Comparison of ENCODE assay signal across 7 mouse cellular contexts in genomic region chr9:57517113-57517512, GRCm38 (mm10). TPM values are rescaled to one million over a fixed set of nuclear protein-coding genes. Genes with fewer than 3 reads are reported as not detected.
A peak's percentile ranks its signal among the peaks of the same experiment; 100 is the strongest.
DNase-seq lines count a peak whose midpoint lies in the region; ATAC-seq and TF ChIP-seq lines count a peak whose summit lies in the region.

No protein-coding gene starts in this region.

- H3K27me3 ChIP-seq in liver, adult 2 months (ENCODE audit: control insufficient read depth, insufficient read depth, low read length) = no peaks in the 10 kb centered on the region
- peaks cover 22% of the 10 kb centered on the region for H3K27me3 ChIP-seq in liver, embryonic 12.5 days (replicated peaks)
- no peaks in the 10 kb centered on the region for H3K27me3 ChIP-seq in Patski
- no peaks in the 10 kb centered on the region for H3K27me3 ChIP-seq in limb, embryonic 14.5 days (ENCODE audit: control insufficient read depth, insufficient read depth, low read length)

- 7% methylated on average over 3 of the region's 3 CpGs for WGBS in liver, adult 2 months
- WGBS in liver, embryonic 12.5 days (ENCODE audit: insufficient replicate concordance) = 11% methylated on average over 3 of the region's 3 CpGs
- WGBS in limb, embryonic 14.5 days = 16% methylated on average over 3 of the region's 3 CpGs

- no peak for TF ChIP-seq POLR2A in liver, adult 2 months (IDR thresholded peaks at IDR 0.05; ENCODE audit: extremely low read depth, insufficient read depth, low read length)
- TF ChIP-seq POLR2A in limb, embryonic 14.5 days (IDR thresholded peaks at IDR 0.05; ENCODE audit: borderline replicate concordance, extremely low read depth, insufficient read depth, insufficient read length) = no peak

- POLR2A ChIA-PET in Patski (lab: Charles Lee) = interaction anchor here (0.6 kb wide), 1 partner anchor 229 kb away, joined by 3 read pairs; no protein-coding TSS in a partner anchor

- H3K9me3 ChIP-seq in liver, embryonic 12.5 days (replicated peaks) = no peaks in the 10 kb centered on the region
- H3K9me3 ChIP-seq in limb, embryonic 14.5 days (ENCODE audit: control insufficient read depth, low read length) = no peaks in the 10 kb centered on the region

- H3K79me2 ChIP-seq in liver, adult 2 months (ENCODE audit: control insufficient read depth, insufficient read depth, low read length) = peaks cover 5% of the 10 kb centered on the region; the same call in 1 of the 2 replicates

- no peak for TF ChIP-seq CTCF in liver, adult 2 months (IDR thresholded peaks at IDR 0.05; ENCODE audit: low read depth, low read length)
- peak; percentile 87 for TF ChIP-seq CTCF in Patski (IDR thresholded peaks at IDR 0.05)

- no peak overlapping the region for H3K4me2 ChIP-seq in liver, embryonic 12.5 days
- no peak overlapping the region for H3K4me2 ChIP-seq in limb, embryonic 14.5 days (replicated peaks; ENCODE audit: low read depth, low read length, severe bottlenecking)

- peak; percentile 39 for DNase-seq in liver, adult 2 months (ENCODE audit: extremely low read depth, low read depth, low spot score)
- no peak for DNase-seq in Patski (ENCODE audit: low read depth, low spot score)
- DNase-seq in heart, postnatal 14 days = peak; percentile 67 to 78
- peak; percentile 47 for DNase-seq in limb, embryonic 14.5 days (ENCODE audit: low spot score)
- DNase-seq in neural tube, embryonic 10.5 days (ENCODE audit: extremely low spot score, low spot score) = peak; percentile 66

- no peak overlapping the region for H3K27ac ChIP-seq in liver, adult 2 months (replicated peaks; ENCODE audit: insufficient read depth, low read depth, low read length)
- H3K27ac ChIP-seq in liver, embryonic 12.5 days = no peak overlapping the region
- H3K27ac ChIP-seq in limb, embryonic 14.5 days (replicated peaks; ENCODE audit: low read depth, low read length) = no peak overlapping the region

- H3K4me1 ChIP-seq in liver, adult 2 months (ENCODE audit: control insufficient read depth, insufficient read depth, low read length) = 0 out of 2 replicates have a peak, but pooled peaks cover 1% of the 10 kb centered on the region
- peaks cover 13% of the 10 kb centered on the region for H3K4me1 ChIP-seq in liver, embryonic 12.5 days
- H3K4me1 ChIP-seq in limb, embryonic 14.5 days (ENCODE audit: control insufficient read depth, insufficient read depth, low read length) = peaks cover 3% of the 10 kb centered on the region; the same call in 1 of the 2 replicates

- CTCF ChIA-PET in Patski (lab: Charles Lee) = interaction anchor here (0.7 to 4.3 kb wide), 15 partner anchors 9 to 311 kb away, joined by 3 to 43 read pairs (median 3); no protein-coding TSS in a partner anchor

- H3K36me3 ChIP-seq in liver, adult 2 months (ENCODE audit: control insufficient read depth, insufficient read depth, low read length) = no peaks in the 10 kb centered on the region
- no peaks in the 10 kb centered on the region for H3K36me3 ChIP-seq in liver, embryonic 12.5 days
- H3K36me3 ChIP-seq in limb, embryonic 14.5 days (ENCODE audit: control insufficient read depth, insufficient read depth, low read length) = no peaks in the 10 kb centered on the region

- H3K4me3 ChIP-seq in liver, adult 2 months (ENCODE audit: insufficient read depth, low read depth, low read length) = no peak overlapping the region
- H3K4me3 ChIP-seq in liver, embryonic 12.5 days = no peak overlapping the region
- H3K4me3 ChIP-seq in limb, embryonic 14.5 days (replicated peaks; ENCODE audit: low read length) = no peak overlapping the region

- no peak for ATAC-seq in liver, embryonic 12.5 days
- ATAC-seq in Patski = no peak
- ATAC-seq in common myeloid progenitor, adult 5-6 weeks (replicated peaks; ENCODE audit: low read depth, poor library complexity, severe bottlenecking) = peak; percentile 50
- ATAC-seq in limb, embryonic 14.5 days (ENCODE audit: low FRiP score, low read depth) = no peak

- in situ Hi-C loops in Patski (cut with MboI; ENCODE audit: low pct_unique_long_range_greater_than_20kb) = no loop called here

- intact Hi-C loops in heart, postnatal 14 days (cut with DNase I) = loop anchor here (1.0 to 5.0 kb wide), 2 partner anchors 32 to 310 kb away; no protein-coding TSS in a partner anchor

- H3K9ac ChIP-seq in liver, adult 2 months (ENCODE audit: low read depth, low read length) = no peak overlapping the region
- no peak overlapping the region for H3K9ac ChIP-seq in liver, embryonic 12.5 days
- no peak overlapping the region for H3K9ac ChIP-seq in limb, embryonic 14.5 days (ENCODE audit: low read depth, low read length, severe bottlenecking)

RNA-seq across cellular contexts. Expression of gene Cox5a, which starts 4.0 kb away (rescaled TPM):
- total RNA-seq in liver, adult 2 months (2014; rRNA removed) = 299 and 328 TPM in 2 replicates
- 507 and 522 TPM in 2 replicates for polyA plus RNA-seq in liver, adult 2 months (2012; rRNA removed)
- 415 and 442 TPM in 2 replicates for polyA plus RNA-seq in liver, embryonic 12.5 days (2016; fragmentation: Nextera tagmentation; extraction: Ambion mirVana)
- polyA plus RNA-seq in Patski (2021) = 1,082 TPM
- 86.5 and 107 TPM in 2 replicates for total RNA-seq in common myeloid progenitor, adult 5-6 weeks (2017)
- total RNA-seq in heart, postnatal 14 days (2021) = 1,000 to 10,000 TPM; 2,287 to 2,318 TPM
- polyA plus RNA-seq in limb, embryonic 14.5 days (2012; rRNA removed) = 168 and 174 TPM in 2 replicates
- 436 and 466 TPM in 2 replicates for polyA plus RNA-seq in limb, embryonic 14.5 days (2014; fragmentation: Nextera tagmentation; extraction: Ambion mirVana)

RNA-seq across cellular contexts. Expression of gene Rpp25, which starts 13.3 kb away (rescaled TPM):
- not detected in 2 replicates for total RNA-seq in liver, adult 2 months (2014; rRNA removed)
- polyA plus RNA-seq in liver, adult 2 months (2012; rRNA removed) = not detected in 2 replicates
- polyA plus RNA-seq in liver, embryonic 12.5 days (2016; fragmentation: Nextera tagmentation; extraction: Ambion mirVana) = 1.0 and 1.5 TPM in 2 replicates
- 0.39 TPM for polyA plus RNA-seq in Patski (2021)
- total RNA-seq in common myeloid progenitor, adult 5-6 weeks (2017) = not detected in 2 replicates
- total RNA-seq in heart, postnatal 14 days (2021) = 1 to 10 TPM; 1.5 to 1.8 TPM
- 0.60 and 0.74 TPM in 2 replicates for polyA plus RNA-seq in limb, embryonic 14.5 days (2012; rRNA removed)
- polyA plus RNA-seq in limb, embryonic 14.5 days (2014; fragmentation: Nextera tagmentation; extraction: Ambion mirVana) = 0.94 and 1.5 TPM in 2 replicates

RNA-seq across cellular contexts. Expression of gene Fam219b, which starts 20.2 kb away (rescaled TPM):
- total RNA-seq in liver, adult 2 months (2014; rRNA removed) = 4.4 and 5.4 TPM in 2 replicates
- polyA plus RNA-seq in liver, adult 2 months (2012; rRNA removed) = 6.5 and 6.7 TPM in 2 replicates
- 10.5 and 12.0 TPM in 2 replicates for polyA plus RNA-seq in liver, embryonic 12.5 days (2016; fragmentation: Nextera tagmentation; extraction: Ambion mirVana)
- polyA plus RNA-seq in Patski (2021) = 10.2 TPM
- 12.2 and 13.6 TPM in 2 replicates for total RNA-seq in common myeloid progenitor, adult 5-6 weeks (2017)
- total RNA-seq in heart, postnatal 14 days (2021) = 1 to 10 TPM; 5.0 to 5.9 TPM
- 16.2 and 19.0 TPM in 2 replicates for polyA plus RNA-seq in limb, embryonic 14.5 days (2012; rRNA removed)
- 25.2 and 27.0 TPM in 2 replicates for polyA plus RNA-seq in limb, embryonic 14.5 days (2014; fragmentation: Nextera tagmentation; extraction: Ambion mirVana)

RNA-seq across cellular contexts. Expression of gene Mpi, which starts 35.5 kb away (rescaled TPM):
- total RNA-seq in liver, adult 2 months (2014; rRNA removed) = 8.9 and 9.4 TPM in 2 replicates
- 12.2 and 14.5 TPM in 2 replicates for polyA plus RNA-seq in liver, adult 2 months (2012; rRNA removed)
- 17.4 and 17.7 TPM in 2 replicates for polyA plus RNA-seq in liver, embryonic 12.5 days (2016; fragmentation: Nextera tagmentation; extraction: Ambion mirVana)
- 39.1 TPM for polyA plus RNA-seq in Patski (2021)
- 10.7 and 14.5 TPM in 2 replicates for total RNA-seq in common myeloid progenitor, adult 5-6 weeks (2017)
- 100 to 1,000 TPM; 162 to 176 TPM for total RNA-seq in heart, postnatal 14 days (2021)
- polyA plus RNA-seq in limb, embryonic 14.5 days (2012; rRNA removed) = 51.0 and 55.6 TPM in 2 replicates
- polyA plus RNA-seq in limb, embryonic 14.5 days (2014; fragmentation: Nextera tagmentation; extraction: Ambion mirVana) = 34.4 and 37.5 TPM in 2 replicates

RNA-seq across cellular contexts. Expression of gene Scamp2, which starts 43.6 kb away (rescaled TPM):
- total RNA-seq in liver, adult 2 months (2014; rRNA removed) = 10.5 and 10.7 TPM in 2 replicates
- 28.4 and 32.6 TPM in 2 replicates for polyA plus RNA-seq in liver, adult 2 months (2012; rRNA removed)
- polyA plus RNA-seq in liver, embryonic 12.5 days (2016; fragmentation: Nextera tagmentation; extraction: Ambion mirVana) = 32.5 and 33.2 TPM in 2 replicates
- polyA plus RNA-seq in Patski (2021) = 60.2 TPM
- 19.2 and 24.9 TPM in 2 replicates for total RNA-seq in common myeloid progenitor, adult 5-6 weeks (2017)
- 10 to 100 TPM; 28.0 to 32.7 TPM for total RNA-seq in heart, postnatal 14 days (2021)
- 75.3 and 99.2 TPM in 2 replicates for polyA plus RNA-seq in limb, embryonic 14.5 days (2012; rRNA removed)
- polyA plus RNA-seq in limb, embryonic 14.5 days (2014; fragmentation: Nextera tagmentation; extraction: Ambion mirVana) = 81.7 and 82.5 TPM in 2 replicates
